13 mouse cellular contexts compared by ENCODE assay signal in the genomic region with DNA sequence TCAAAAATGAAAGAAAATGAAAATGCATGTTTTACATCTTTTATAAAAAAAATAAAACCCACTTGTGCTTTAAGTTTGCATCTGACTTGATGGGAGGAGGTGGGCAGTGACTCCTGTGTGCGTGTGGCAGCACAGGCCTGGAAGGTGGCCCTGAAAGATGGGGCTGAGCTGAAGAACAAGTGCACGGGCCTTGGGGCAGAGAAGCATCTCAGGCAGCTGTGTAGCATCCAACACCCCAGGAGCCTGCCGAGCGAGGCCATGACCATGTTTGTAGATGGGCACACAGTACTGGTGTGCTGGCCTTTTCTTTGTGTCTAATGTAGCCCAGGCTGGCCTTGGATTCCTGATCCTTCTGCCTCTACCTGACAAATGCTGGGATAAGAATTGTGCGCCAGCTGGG.
A peak's percentile ranks its signal among the peaks of the same experiment; 100 is the strongest.
DNase-seq lines count a peak whose midpoint lies in the region.
"Had no signal": no experiment of that assay in that cellular context is flagged by ENCODE, and none has a peak within 500 bp of the region (broad histone marks: within the 10 kb centered on the region; RNA-seq: fewer than 3 reads in every experiment).

No protein-coding gene starts in this region.

- peak; percentile 90 for DNase-seq in heart, adult 11 months
- DNase-seq in heart, adult 9 months (ENCODE audit: low spot score in 2 of 2) = no peak
- DNase-seq: adrenal gland, adult 2 months; adrenal gland, adult 8-10 months; adrenal gland, postnatal 10 days; adrenal gland, postnatal 14 days; adrenal gland, postnatal 25 days; adrenal gland, postnatal 36 days; B cell, adult 2 months; cerebellum, adult 11 months; cerebellum, adult 11-12 months; cerebellum, adult 18-20 months; cerebellum, adult 2 months had no signal
